Mouse (Mus musculus) heart, embryonic 13.5 days (tissue): Measurements from ENCODE around the gene Ehmt1. TPM values are rescaled to one million over a fixed set of nuclear protein-coding genes. Genes with fewer than 3 reads are reported as not detected.
"Not testable (repeated sequence)": the region's sequence is repeated elsewhere in the genome, so short reads cannot be mapped to it uniquely, and the experiment has no call there.

Experiments used
- ATAC-seq: fragments of 200-750 bp; cut with Nextera tagmentation; 2 replicates; pipeline ENCODE4 v1.8.0; 2017; ENCODE audit warnings: moderate TSS enrichment; ENCODE audit not compliant: insufficient number of reproducible peaks, low FRiP score, low TSS enrichment; ENCODE audit errors: extremely low read depth
- H3K27ac ChIP-seq: fragments of 300-500 bp; sonication (generic); replicated peaks from 2 replicates; pipeline ENCODE4 v1.5.1; 2015; ENCODE audit warnings: moderate library complexity, mild to moderate bottlenecking, inconsistent platforms
- H3K27me3 ChIP-seq: fragments of 300-500 bp; sonication (generic); replicated peaks from 2 replicates; pipeline ENCODE4 v1.6.1; 2015; ENCODE audit warnings: mild to moderate bottlenecking, inconsistent platforms
- H3K36me3 ChIP-seq: fragments of 300-500 bp; sonication (generic); 2 replicates; pipeline ENCODE4 v1.6.1; 2015; ENCODE audit warnings: mild to moderate bottlenecking, inconsistent platforms
- H3K4me1 ChIP-seq: fragments of 300-500 bp; sonication (generic); 2 replicates; pipeline ENCODE4 v1.6.1; 2015; ENCODE audit warnings: inconsistent platforms
- H3K4me2 ChIP-seq: fragments of 300-500 bp; sonication (generic); 2 replicates; pipeline ENCODE4 v1.6.1; 2015; ENCODE audit warnings: inconsistent platforms, mild to moderate bottlenecking, moderate library complexity
- H3K4me3 ChIP-seq: fragments of 300-500 bp; sonication (generic); 2 replicates; pipeline ENCODE4 v1.5.1; 2015; ENCODE audit warnings: moderate library complexity, mild to moderate bottlenecking, inconsistent platforms
- H3K9ac ChIP-seq: fragments of 300-500 bp; sonication (generic); 2 replicates; pipeline ENCODE4 v1.6.1; 2015; ENCODE audit warnings: inconsistent platforms, mild to moderate bottlenecking, moderate library complexity
- H3K9me3 ChIP-seq: fragments of 300-500 bp; sonication (generic); 2 replicates; pipeline ENCODE4 v1.6.1; 2016; ENCODE audit warnings: inconsistent platforms
- WGBS: fragments of 180-500 bp; shearing (Covaris S2); methylation state at CpG from one replicate; pipeline ENCODE4 v1.1.7; 2015; ENCODE audit warnings: mixed read lengths; 5-methylcytosine and 5-hydroxymethylcytosine counted together
- polyA plus RNA-seq: library from polyadenylated mRNA; unstranded; fragments of >200 nt; fragmentation: Nextera tagmentation; extraction: Ambion mirVana; gene quantifications from 2 replicates; pipeline ENCODE4 v1.2.1, GENCODE M21; 2015

Ehmt1 gene
- 52.3 and 55.5 TPM in 2 replicates for polyA plus RNA-seq

- H3K36me3 ChIP-seq, result no peaks in the 10 kb centered on the region
- under 1% methylated on average over 82 of the region's 112 CpGs for WGBS
- no peaks in the 10 kb centered on the region for H3K27me3 ChIP-seq
- peak within 1 kb of the TSS; percentile 97 for H3K4me3 ChIP-seq
- H3K9ac ChIP-seq, result peak within 1 kb of the TSS; percentile 98
- ATAC-seq, result peak; percentile 96
- peak within 1 kb of the TSS; percentile 94 for H3K27ac ChIP-seq
- H3K9me3 ChIP-seq, result no peaks in the 10 kb centered on the region
- H3K4me2 ChIP-seq, result peak within 1 kb of the TSS; percentile 77
- peaks cover 19% of the 10 kb centered on the region for H3K4me1 ChIP-seq
These were observed at the start of gene Ehmt1 for GRCm38 (mm10) chr2:24918930-24919838. Gene Ehmt1, minus strand, starts transcription at chr2:24919614.

DNA sequence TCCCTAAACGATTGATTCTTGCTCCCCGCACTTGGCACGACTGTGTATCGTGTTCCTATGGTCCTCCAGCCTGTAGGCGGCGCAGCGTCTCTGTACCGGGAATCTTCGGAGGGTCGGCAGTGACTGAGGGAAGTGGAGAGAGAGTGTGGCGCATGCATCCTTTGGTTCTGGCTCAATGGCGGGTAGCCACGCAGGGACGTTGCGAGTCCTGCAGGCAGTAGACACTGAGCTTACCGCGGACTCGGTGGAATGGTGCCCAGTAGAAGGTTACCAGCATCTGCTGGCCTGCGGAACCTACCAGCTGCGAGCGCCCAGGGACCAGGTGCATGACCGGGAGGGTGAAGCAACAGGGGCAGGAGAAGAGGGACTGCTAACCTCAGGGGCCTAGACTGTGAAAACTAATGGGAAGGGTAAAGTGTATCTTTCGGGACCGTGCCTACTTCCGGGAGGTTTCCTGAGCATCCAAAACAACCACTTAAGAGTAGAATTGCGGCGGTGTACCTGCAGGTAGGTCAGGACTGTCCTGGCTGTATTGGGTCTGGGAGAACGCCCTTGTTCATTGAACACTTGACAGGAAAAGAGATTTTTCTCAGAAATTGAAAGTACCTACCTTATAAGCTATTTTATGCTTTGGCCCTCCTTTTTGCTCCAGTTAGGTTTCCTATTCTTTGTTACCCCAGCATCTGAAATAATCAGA, 43.0 kb upstream of the Ehmt1 start, which contains the start of gene Dph7:
Gene Dph7 (plus strand): TSS at position 97 of the 697 bp plus-strand sequence.
- WGBS, result 1% methylated on average over 28 of the region's 28 CpGs
- H3K36me3 ChIP-seq, result peaks cover 77% of the 10 kb centered on the region
- no peak within 1 kb of the TSS; the same call in 1 of the 2 replicates for H3K27ac ChIP-seq
- peaks cover 16% of the 10 kb centered on the region for H3K4me1 ChIP-seq
- H3K4me2 ChIP-seq, result peak within 1 kb of the TSS; percentile 81
- ATAC-seq, result peak; percentile 72
- H3K27me3 ChIP-seq, result no peaks in the 10 kb centered on the region
- no peaks in the 10 kb centered on the region for H3K9me3 ChIP-seq
- peak within 1 kb of the TSS; percentile 86 for H3K4me3 ChIP-seq
- peak within 1 kb of the TSS; percentile 92 for H3K9ac ChIP-seq

- H3K27me3 ChIP-seq, result no peaks in the 10 kb centered on the region
- H3K27ac ChIP-seq, result no peak overlapping the region
- ATAC-seq, result no peak
- H3K4me3 ChIP-seq, result no peak overlapping the region
- H3K36me3 ChIP-seq, result peaks cover 77% of the 10 kb centered on the region
- H3K4me1 ChIP-seq, result peaks cover 16% of the 10 kb centered on the region
- H3K4me2 ChIP-seq, result no peak overlapping the region
- H3K9ac ChIP-seq, result no peak overlapping the region
- H3K9me3 ChIP-seq, result no peaks in the 10 kb centered on the region
- WGBS, result 30% methylated on average over 3 of the region's 3 CpGs
These were observed 41.5 kb upstream of the Ehmt1 start for GRCm38 (mm10) chr2:24960910-24961309.

DNA sequence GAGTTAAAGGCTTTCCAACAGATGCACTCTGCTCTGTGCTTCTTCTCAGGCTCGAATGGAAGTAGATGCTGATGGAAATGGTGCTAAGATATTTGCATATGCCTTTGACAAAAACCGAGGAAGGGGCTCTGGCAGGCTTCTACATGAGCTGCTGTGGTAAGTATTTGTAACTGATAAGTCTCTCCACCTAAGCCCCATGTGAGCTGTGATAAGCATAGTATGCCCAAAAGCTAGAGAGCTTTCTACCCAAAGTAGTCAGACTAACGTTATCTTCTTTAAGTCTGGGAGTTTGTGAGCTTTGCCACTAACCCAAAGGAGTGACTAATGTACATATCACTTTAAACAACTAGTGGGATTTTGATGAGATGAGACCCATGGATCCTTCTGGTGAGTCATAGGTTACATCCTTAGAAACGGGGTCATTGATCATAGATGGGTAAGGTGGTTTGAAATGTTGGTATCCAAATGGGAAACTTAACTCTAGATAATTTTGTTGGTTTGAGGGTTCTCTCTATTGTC, 33.2 kb upstream of the Ehmt1 start:
- no peaks in the 10 kb centered on the region for H3K9me3 ChIP-seq
- peaks cover 17% of the 10 kb centered on the region for H3K4me1 ChIP-seq
- H3K4me3 ChIP-seq, result no peak overlapping the region
- H3K9ac ChIP-seq, result 0 out of 2 replicates have a peak overlapping the region, but pooled peaks have one; percentile 24
- no peaks in the 10 kb centered on the region for H3K27me3 ChIP-seq
- no peak overlapping the region for H3K4me2 ChIP-seq
- H3K27ac ChIP-seq, result no peak overlapping the region
- ATAC-seq, result no peak
- 66% methylated on average over 4 of the region's 4 CpGs for WGBS
- H3K36me3 ChIP-seq, result peaks cover 61% of the 10 kb centered on the region

DNA sequence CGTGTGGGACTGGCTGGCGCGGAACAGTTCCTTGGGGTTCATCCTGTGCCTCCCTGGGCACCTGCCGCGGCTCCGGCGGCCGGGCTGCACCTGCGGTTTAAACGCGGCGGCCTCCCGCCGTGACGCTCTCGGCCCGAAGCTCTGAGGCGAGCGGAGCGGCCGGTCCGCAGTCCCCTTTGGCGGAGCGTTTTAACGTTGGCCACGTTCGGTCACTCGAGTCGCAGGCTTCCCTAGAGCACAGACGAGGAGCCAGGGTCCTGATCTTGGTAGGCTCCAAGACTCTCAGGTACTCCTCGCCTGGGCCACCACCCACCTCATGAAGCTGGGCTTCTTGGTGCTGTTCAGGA, 30.7 kb upstream of the Ehmt1 start:
- Histone ChIP-seq H3K9ac (peak overlapping the region; percentile 96), H3K4me1 (peaks cover 17% of the 10 kb centered on the region), H3K27me3 (no peaks in the 10 kb centered on the region; the same call in 1 of the 2 replicates), H3K4me2 (peak overlapping the region; percentile 98), H3K36me3 (peaks cover 36% of the 10 kb centered on the region), H3K27ac (peak overlapping the region; percentile 57; the same call in 1 of the 2 replicates), H3K4me3 (peak overlapping the region; percentile 97), H3K9me3 (no peaks in the 10 kb centered on the region)
- under 1% methylated on average over 31 of the region's 31 CpGs for WGBS
- no peak for ATAC-seq

DNA sequence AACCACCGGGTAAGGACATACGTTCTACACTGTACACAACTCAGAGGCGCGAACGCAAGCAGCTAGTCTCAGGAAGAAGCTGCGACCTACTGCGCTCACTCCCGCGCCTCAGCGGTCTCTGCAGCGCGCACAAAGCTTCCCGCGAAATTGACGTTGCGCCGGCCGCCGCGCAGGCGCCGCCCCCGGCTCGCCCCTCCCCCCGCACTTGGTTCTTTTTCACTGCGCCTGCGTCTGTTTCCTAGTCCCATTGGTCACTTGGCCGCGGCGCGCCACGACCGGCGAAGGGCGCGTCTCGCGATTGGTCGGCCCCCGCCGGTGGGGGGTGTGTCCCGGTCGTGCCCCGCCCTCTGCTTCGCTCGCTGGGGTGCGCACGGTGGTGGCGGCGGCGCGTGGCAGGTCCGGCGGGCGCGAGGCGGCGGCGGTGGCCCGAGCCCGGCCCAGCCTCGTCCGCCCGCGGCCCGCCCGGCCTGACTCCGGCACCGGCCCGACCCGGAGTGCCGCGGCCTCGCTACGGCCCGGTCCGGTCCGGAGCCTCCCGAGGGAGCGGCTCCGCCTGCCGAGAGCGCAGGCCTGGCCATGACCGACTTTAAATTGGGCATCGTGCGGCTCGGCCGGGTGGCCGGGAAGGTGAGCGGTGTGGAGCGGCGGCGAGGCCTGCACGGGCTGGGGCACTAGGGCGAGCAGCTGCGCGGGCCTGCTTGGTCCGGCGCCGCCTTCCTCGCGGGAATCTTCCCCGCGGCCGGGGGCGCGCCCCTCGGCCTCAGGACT, 30.2 kb upstream of the Ehmt1 start, which contains the start of gene Zmynd19:
Gene Zmynd19 (plus strand): TSS at position 372 of the 768 bp plus-strand sequence.
- Histone ChIP-seq H3K4me2 (peak within 1 kb of the TSS; percentile 98), H3K27ac (peak within 1 kb of the TSS; percentile 57), H3K9ac (peak within 1 kb of the TSS; percentile 96), H3K4me3 (peak within 1 kb of the TSS; percentile 97), H3K9me3 (no peaks in the 10 kb centered on the region), H3K36me3 (peaks cover 31% of the 10 kb centered on the region), H3K4me1 (peaks cover 17% of the 10 kb centered on the region), H3K27me3 (no peaks in the 10 kb centered on the region; the same call in 1 of the 2 replicates)
- ATAC-seq, result peak; percentile 99
- under 1% methylated on average over 107 of the region's 108 CpGs for WGBS

DNA sequence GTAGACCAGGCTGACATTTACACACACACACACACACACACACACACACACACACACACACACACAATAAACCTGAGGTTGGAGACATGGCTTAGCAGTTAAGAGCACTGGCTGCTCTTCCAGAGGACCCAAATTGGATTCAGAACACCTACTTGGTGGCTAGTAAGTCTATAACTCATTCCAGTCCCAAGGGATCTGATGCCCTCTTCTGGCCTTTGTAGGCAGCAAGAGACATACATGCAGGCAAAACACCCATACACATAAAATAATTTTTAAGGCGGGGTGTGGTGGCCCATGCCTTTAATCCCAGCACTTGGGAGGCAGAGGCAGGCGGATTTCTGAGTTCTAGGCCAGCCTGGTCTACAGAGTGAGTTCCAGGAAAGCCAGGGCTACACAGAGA, 24.9 kb upstream of the Ehmt1 start:
- not testable (repeated sequence) for H3K4me1 ChIP-seq, ATAC-seq, H3K9me3 ChIP-seq, H3K27ac ChIP-seq, H3K4me3 ChIP-seq, H3K9ac ChIP-seq, H3K36me3 ChIP-seq, H3K4me2 ChIP-seq
- H3K27me3 ChIP-seq, result peaks cover 11% of the 10 kb centered on the region; the same call in 1 of the 2 replicates
- WGBS, result 38% methylated on average over 2 of the region's 2 CpGs

DNA sequence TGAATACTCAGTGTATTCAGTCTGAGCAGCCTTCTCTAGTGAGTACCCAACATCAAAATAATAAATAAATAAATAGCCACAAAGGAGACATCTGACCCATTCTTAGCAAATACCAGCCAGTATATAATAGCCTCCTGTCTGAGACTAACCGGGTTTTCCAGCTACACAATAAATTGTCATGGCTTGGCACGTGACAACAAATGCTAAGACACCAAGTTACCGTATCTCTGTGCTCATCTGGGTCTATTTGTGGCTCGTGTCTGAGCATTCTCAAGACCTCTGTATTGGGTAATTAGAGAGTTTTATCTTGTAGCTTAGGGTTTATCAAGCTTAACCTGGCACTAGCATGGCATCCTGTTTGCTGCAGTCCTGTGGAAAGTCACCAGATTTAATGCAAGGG, 22.7 kb upstream of the Ehmt1 start:
- no peak overlapping the region for H3K4me2 ChIP-seq
- no peaks in the 10 kb centered on the region for H3K36me3 ChIP-seq
- H3K9me3 ChIP-seq, result no peaks in the 10 kb centered on the region
- no peak overlapping the region for H3K9ac ChIP-seq
- no peak for ATAC-seq
- H3K4me1 ChIP-seq, result no peaks in the 10 kb centered on the region
- H3K27ac ChIP-seq, result no peak overlapping the region
- peaks cover 15% of the 10 kb centered on the region for H3K27me3 ChIP-seq
- H3K4me3 ChIP-seq, result no peak overlapping the region
- WGBS, result 60% methylated on average over 4 of the region's 4 CpGs

DNA sequence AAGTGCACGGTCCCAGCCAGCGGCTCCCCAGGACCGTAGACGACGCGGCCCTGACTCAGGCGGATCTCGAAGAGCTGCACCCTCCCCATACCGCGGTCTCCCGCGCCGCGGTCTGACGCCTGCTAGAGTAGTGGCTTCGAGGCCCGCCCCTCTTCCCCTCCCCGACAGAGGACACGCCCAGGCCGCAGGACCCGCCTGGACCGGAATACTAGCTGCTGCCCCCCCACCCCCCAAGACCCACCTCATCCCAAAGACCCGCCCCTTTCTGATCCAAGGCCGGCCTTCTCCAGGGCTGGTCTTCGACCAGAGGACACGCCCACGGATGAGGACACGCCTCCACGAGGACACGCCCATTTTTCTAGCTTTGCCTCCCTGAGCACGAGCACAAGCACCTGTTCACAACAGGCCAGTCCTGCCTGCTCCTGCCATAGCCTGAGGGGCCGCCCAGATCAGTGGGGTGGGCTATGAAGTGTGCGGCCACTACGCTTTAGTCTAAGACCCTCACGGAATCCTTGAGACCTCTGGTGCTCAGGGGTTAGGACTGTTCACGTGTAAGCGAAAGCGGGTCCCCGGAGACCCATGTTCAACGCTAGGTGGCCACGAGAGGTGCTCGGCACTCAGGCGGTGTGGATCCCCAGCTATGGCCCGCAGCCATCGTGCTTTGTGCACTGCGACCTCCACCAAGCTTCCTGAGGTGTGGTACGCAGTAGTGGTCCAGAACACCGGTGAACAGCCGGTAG, 15.8 kb upstream of the Ehmt1 start, which contains the start of gene Arrdc1:
Gene Arrdc1 (minus strand): TSS at position 196 of the 740 bp plus-strand sequence.
- Histone ChIP-seq H3K4me1 (peaks cover 13% of the 10 kb centered on the region), H3K27me3 (peaks cover 21% of the 10 kb centered on the region), H3K36me3 (no peaks in the 10 kb centered on the region), H3K4me2 (peak within 1 kb of the TSS; percentile 97), H3K9me3 (no peaks in the 10 kb centered on the region), H3K4me3 (peak within 1 kb of the TSS; percentile 80), H3K27ac (peak within 1 kb of the TSS; percentile 34), H3K9ac (peak within 1 kb of the TSS; percentile 84)
- ATAC-seq, result peak; percentile 92
- WGBS, result under 1% methylated on average over 49 of the region's 49 CpGs

- peak overlapping the region; percentile 97 for H3K4me2 ChIP-seq
- 6% methylated on average over 19 of the region's 19 CpGs for WGBS
- peak overlapping the region; percentile 80 for H3K4me3 ChIP-seq
- peaks cover 14% of the 10 kb centered on the region; the same call in 1 of the 2 replicates for H3K27me3 ChIP-seq
- ATAC-seq, result peak; percentile 33; the same call in 1 of the 2 replicates
- no peaks in the 10 kb centered on the region for H3K36me3 ChIP-seq
- H3K9me3 ChIP-seq, result no peaks in the 10 kb centered on the region
- peak overlapping the region; percentile 84 for H3K9ac ChIP-seq
- peak overlapping the region; percentile 34 for H3K27ac ChIP-seq
- peaks cover 13% of the 10 kb centered on the region for H3K4me1 ChIP-seq
These were observed 15.1 kb upstream of the Ehmt1 start for GRCm38 (mm10) chr2:24934441-24934963.
